Mouse (Mus musculus) adrenal gland, postnatal 4 days (tissue): ENCODE results near the gene Dnal1. TPM values are rescaled to one million over a fixed set of nuclear protein-coding genes. Genes with fewer than 3 reads are reported as not detected.

Experiments
- total RNA-seq, 2 experiments: library from RNA; stranded (reverse); gene quantifications; 2 replicates each; pipeline ENCODE4 v1.2.3; 2021

Dnal1 gene
- total RNA-seq, 2 experiments from 2014 or later: 17.6 to 18.2 TPM

Other genes starting within 250 kb of the Dnal1 start
- 10 to 100 TPM; 46.9 to 48.3 TPM for gene Numb, start 192.4 kb upstream of the Dnal1 start, total RNA-seq
- 10 to 100 TPM; 15.9 to 16.7 TPM for gene Riox1, start 163.8 kb upstream of the Dnal1 start, total RNA-seq
- gene Heatr4, start 129.5 kb upstream of the Dnal1 start, total RNA-seq: not detected
- 10 to 100 TPM; 31.3 to 32.8 TPM for gene Acot2, start 126.5 kb upstream of the Dnal1 start, total RNA-seq
- 10 to 100 TPM; 21.4 to 36.5 TPM for gene Acot1, start 104.9 kb upstream of the Dnal1 start, total RNA-seq
- 1 to 10 TPM; 3.7 to 6.4 TPM for gene Acot4, start 76.0 kb upstream of the Dnal1 start, total RNA-seq
- gene Gm49366, start 75.4 kb upstream of the Dnal1 start, total RNA-seq: not detected
- 1 to 10 TPM; 1.5 to 2.4 TPM for gene Acot3, start 62.2 kb upstream of the Dnal1 start, total RNA-seq
- gene Acot5, start 45.0 kb upstream of the Dnal1 start, total RNA-seq: under 1 TPM; 0.25 TPM
- gene Acot6, start 13.7 kb upstream of the Dnal1 start, total RNA-seq: 1 to 10 TPM; 5.8 to 6.2 TPM
- gene Pnma1, start 34.1 kb downstream of the Dnal1 start, total RNA-seq: 1 to 10 TPM in 1 of 2 experiments, under 1 TPM in 1; 0.92 to 1.0 TPM
- 10 to 100 TPM; 30.2 to 34.8 TPM for gene Elmsan1, start 104.5 kb downstream of the Dnal1 start, total RNA-seq
- 10 to 100 TPM; 57.3 to 66.2 TPM for gene Ptgr2, start 170.9 kb downstream of the Dnal1 start, total RNA-seq
- gene Zfp410, start 202.5 kb downstream of the Dnal1 start, total RNA-seq: 10 to 100 TPM; 64.6 to 68.9 TPM
- 10 to 100 TPM; 60.5 to 64.9 TPM for gene Coq6, start 247.3 kb downstream of the Dnal1 start, total RNA-seq
- 1 to 10 TPM; 2.0 to 2.7 TPM for gene Fam161b, start 247.5 kb downstream of the Dnal1 start, total RNA-seq